Mouse (Mus musculus): ENCODE measurements around the gene Bola1.

Gene Bola1

GRCm38 (mm10) chr3:96219661-96220130 is at the start of gene Bola1, which contains the start of gene Hist2h2ab:
Bola1 (minus strand) TSS chr3:96219709.
Hist2h2ab (plus strand) TSS chr3:96219865.
- peak; percentile 74 to 84 for DNase-seq (ENCODE audit: low spot score in 2 of 2)

- DNase-seq (ENCODE audit: low spot score in 2 of 2) = peak in 1 of 2 experiments; percentile 43
Measured at GRCm38 (mm10) chr3:96268776-96269378, 49.4 kb upstream of the Bola1 start.

- DNase-seq (ENCODE audit: low spot score in 2 of 2) = peak; percentile 80 to 84
Measured at GRCm38 (mm10) chr3:96268051-96268775, 48.7 kb upstream of the Bola1 start, which contains the start of gene Hist2h3b. Hist2h3b (plus strand) TSS chr3:96268654.

GRCm38 (mm10) chr3:96267541-96267940 is 48.0 kb upstream of the Bola1 start:
- no peak for DNase-seq (ENCODE audit: low spot score in 2 of 2)

- DNase-seq (ENCODE audit: low spot score in 2 of 2) = no peak
Measured at GRCm38 (mm10) chr3:96266132-96266710, 46.7 kb upstream of the Bola1 start.

- no peak for DNase-seq (ENCODE audit: low spot score in 2 of 2)
Measured at GRCm38 (mm10) chr3:96264404-96264949, 45.0 kb upstream of the Bola1 start.

GRCm38 (mm10) chr3:96263558-96264403 is 44.3 kb upstream of the Bola1 start:
- DNase-seq (ENCODE audit: low spot score in 2 of 2) = peak; percentile 51 to 71

- DNase-seq (ENCODE audit: low spot score in 2 of 2) = peak; percentile 99
Measured at GRCm38 (mm10) chr3:96262979-96263550, 43.6 kb upstream of the Bola1 start, which contains the start of gene Hist2h4. Hist2h4 (minus strand) TSS chr3:96263311.

- peak; percentile 80 to 85 for DNase-seq (ENCODE audit: low spot score in 2 of 2)
Measured at GRCm38 (mm10) chr3:96262216-96262875, 42.8 kb upstream of the Bola1 start.

- no peak for DNase-seq (ENCODE audit: low spot score in 2 of 2)
Measured at GRCm38 (mm10) chr3:96261623-96262022, 42.1 kb upstream of the Bola1 start.

- DNase-seq (ENCODE audit: low spot score in 2 of 2) = no peak
Measured at GRCm38 (mm10) chr3:96260220-96260619, 40.7 kb upstream of the Bola1 start.

GRCm38 (mm10) chr3:96257190-96257589 is 37.7 kb upstream of the Bola1 start:
- DNase-seq (ENCODE audit: low spot score in 2 of 2) = no peak

GRCm38 (mm10) chr3:96255926-96256593 is 36.6 kb upstream of the Bola1 start:
- no peak for DNase-seq (ENCODE audit: low spot score in 2 of 2)

GRCm38 (mm10) chr3:96254683-96255355 is 35.3 kb upstream of the Bola1 start:
- DNase-seq (ENCODE audit: low spot score in 2 of 2) = no peak

GRCm38 (mm10) chr3:96251787-96252186 is 32.3 kb upstream of the Bola1 start:
- no peak for DNase-seq (ENCODE audit: low spot score in 2 of 2)

GRCm38 (mm10) chr3:96250890-96251289 is 31.4 kb upstream of the Bola1 start:
- DNase-seq (ENCODE audit: low spot score in 2 of 2) = no peak

- DNase-seq (ENCODE audit: low spot score in 2 of 2) = no peak
Measured at GRCm38 (mm10) chr3:96249034-96249345, 29.5 kb upstream of the Bola1 start.

- no peak for DNase-seq (ENCODE audit: low spot score in 2 of 2)
Measured at GRCm38 (mm10) chr3:96248141-96249033, 28.9 kb upstream of the Bola1 start.
